Mouse (Mus musculus) left cerebral cortex, postnatal 36 days (tissue): ENCODE data around the gene Cacna1b. TPM values are rescaled to one million over a fixed set of nuclear protein-coding genes. Genes with fewer than 3 reads are reported as not detected.

Source experiments
- DNase-seq, 2 experiments: peaks; one replicate each; pipeline ENCODE4 v3.0.0; 2021 to 2022; ENCODE audit warnings: low spot score in 2 of 2, mixed read lengths in 1 of 2
- intact Hi-C: fragments of 180-260 bp; cut with DNase I; formaldehyde crosslinking; loops from one replicate; pipeline ENCODE4 v1.15.1; 2025
- total RNA-seq, 2 experiments: library from RNA; stranded (reverse); gene quantifications; 2 replicates each; pipeline ENCODE4 v1.2.3; 2021

The Cacna1b gene
- total RNA-seq, 2 experiments from 2014 or later, result 85.5 to 96.2 TPM

- intact Hi-C loops, result loop anchor here (1.0 to 5.0 kb wide), 3 partner anchors 159 to 272 kb away; no protein-coding TSS in a partner anchor
- DNase-seq, result no peak
Measured at GRCm38 (mm10) chr2:24568555-24568954, 194.4 kb downstream of the Cacna1b start.

GRCm38 (mm10) chr2:24562547-24563290 is 200.2 kb downstream of the Cacna1b start:
- intact Hi-C loops, result no loop called here

GRCm38 (mm10) chr2:24561946-24562345 is 201.0 kb downstream of the Cacna1b start:
- intact Hi-C loops, result no loop called here
- no peak for DNase-seq

More at GRCm38 (mm10) chr2:24562547-24563290, 200.2 kb downstream of the Cacna1b start:
- no peak for DNase-seq

GRCm38 (mm10) chr2:24560201-24560600 is 202.8 kb downstream of the Cacna1b start:
- DNase-seq, result no peak
- intact Hi-C loops, result no loop called here

GRCm38 (mm10) chr2:24556347-24556746 is 206.6 kb downstream of the Cacna1b start:
- intact Hi-C loops, result no loop called here
- no peak for DNase-seq

GRCm38 (mm10) chr2:24553962-24554361 is 209.0 kb downstream of the Cacna1b start:
- intact Hi-C loops, result no loop called here
- DNase-seq, result no peak

Other genes with a start within 250 kb of the Cacna1b start
- 10 to 100 TPM; 47.0 to 62.6 TPM for gene Ehmt1, start 156.5 kb upstream of the Cacna1b start, total RNA-seq
- gene Arrdc1, start 172.1 kb upstream of the Cacna1b start, total RNA-seq, result 10 to 100 TPM; 14.1 to 18.1 TPM
- 10 to 100 TPM; 37.1 to 37.3 TPM for gene Zmynd19, start 186.6 kb upstream of the Cacna1b start, total RNA-seq
- 10 to 100 TPM; 28.4 to 34.6 TPM for gene Dph7, start 199.2 kb upstream of the Cacna1b start, total RNA-seq
- 10 to 100 TPM; 77.5 to 82.1 TPM for gene Mrpl41, start 211.9 kb upstream of the Cacna1b start, total RNA-seq
- 10 to 100 TPM; 19.3 to 22.2 TPM for gene Pnpla7, start 212.9 kb upstream of the Cacna1b start, total RNA-seq